Mouse (Mus musculus) thymus, postnatal 10 days (tissue): ENCODE results near the gene Gramd2.

Experiments used
- DNase-seq, 2 experiments: peaks; one replicate each; pipeline ENCODE4 v3.0.0; 2021; ENCODE audit warnings: low spot score in 2 of 2

The Gramd2 gene

DNA sequence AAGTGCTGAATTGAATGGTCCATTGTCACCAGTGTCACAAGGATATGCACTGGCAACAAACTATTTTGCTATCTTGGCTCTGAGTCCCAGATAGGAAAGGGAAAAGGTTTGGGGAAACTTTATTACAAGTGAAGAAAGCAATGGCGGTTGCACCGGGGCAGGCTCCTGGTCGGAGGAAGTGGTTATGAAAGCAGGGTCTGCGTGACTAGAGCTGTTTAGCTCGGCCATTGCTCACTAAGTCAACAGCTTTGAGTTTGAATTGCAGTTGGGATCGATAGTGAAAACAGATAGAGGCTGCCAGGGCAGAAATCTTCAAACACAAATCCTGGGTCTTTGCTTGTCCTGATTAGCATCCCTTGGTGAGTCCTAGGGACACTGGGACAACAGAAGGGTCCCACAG lies 12.0 kb upstream of the Gramd2 start:
- no peak for DNase-seq

DNA sequence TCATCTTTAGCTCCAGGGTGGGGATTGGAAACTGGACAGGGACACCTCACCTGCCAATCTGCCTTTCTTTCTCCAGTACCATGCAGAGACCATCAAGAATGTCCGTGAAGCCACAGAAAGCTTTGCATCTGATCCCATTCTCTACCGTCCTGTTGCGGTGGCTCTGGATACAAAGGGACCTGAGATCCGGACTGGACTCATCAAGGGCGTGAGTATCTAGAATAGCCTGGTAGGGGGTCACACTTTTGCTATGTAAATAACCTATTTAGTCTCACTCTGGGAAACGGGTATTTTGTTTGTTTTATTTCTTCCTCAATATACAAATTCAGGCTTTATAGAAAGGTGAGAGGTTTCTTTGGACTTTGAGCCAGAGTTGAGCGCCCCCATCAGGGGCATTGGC lies 11.5 kb upstream of the Gramd2 start:
- no peak for DNase-seq

DNA sequence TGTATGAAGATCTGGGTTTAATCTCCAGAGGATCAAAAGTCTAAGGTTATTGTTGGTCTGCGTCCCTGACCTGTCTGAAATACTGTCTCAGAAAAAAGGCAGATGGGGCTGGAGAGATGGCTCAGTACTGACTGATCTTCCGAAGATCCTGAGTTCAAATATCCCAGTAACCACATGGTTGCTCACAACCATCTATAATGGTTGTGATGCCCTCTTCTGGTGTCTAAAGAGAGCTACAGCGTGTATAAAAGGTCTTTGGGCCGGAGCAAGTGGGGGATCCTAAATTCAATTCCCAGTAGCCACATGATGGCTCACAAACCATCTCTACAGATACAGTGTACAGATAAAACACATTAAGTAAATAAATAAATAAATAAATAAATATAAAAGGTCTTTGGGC lies 10.8 kb upstream of the Gramd2 start:
- no peak for DNase-seq

GRCm38 (mm10) chr9:59672195-59672894 lies 7.6 kb upstream of the Gramd2 start:
- no peak for DNase-seq

GRCm38 (mm10) chr9:59673427-59673826 lies 6.5 kb upstream of the Gramd2 start:
- DNase-seq: no peak

DNA sequence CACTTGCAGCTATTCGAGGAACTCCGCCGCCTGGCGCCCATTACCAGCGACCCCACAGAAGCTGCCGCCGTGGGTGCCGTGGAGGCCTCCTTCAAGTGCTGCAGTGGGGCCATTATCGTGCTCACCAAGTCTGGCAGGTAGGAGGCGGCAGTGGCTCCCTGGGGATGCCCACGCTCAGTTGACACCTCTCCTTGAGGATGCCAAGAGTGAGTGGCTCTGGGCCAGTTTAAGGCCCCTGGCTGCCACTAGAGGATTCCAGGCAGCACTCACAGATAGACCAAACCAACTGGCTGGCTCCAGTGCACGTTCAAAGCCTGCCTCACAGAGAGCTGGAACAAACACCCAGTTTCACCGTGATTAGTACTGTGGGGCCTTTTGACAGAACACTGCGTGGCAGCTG lies 4.3 kb upstream of the Gramd2 start:
- no peak for DNase-seq

DNA sequence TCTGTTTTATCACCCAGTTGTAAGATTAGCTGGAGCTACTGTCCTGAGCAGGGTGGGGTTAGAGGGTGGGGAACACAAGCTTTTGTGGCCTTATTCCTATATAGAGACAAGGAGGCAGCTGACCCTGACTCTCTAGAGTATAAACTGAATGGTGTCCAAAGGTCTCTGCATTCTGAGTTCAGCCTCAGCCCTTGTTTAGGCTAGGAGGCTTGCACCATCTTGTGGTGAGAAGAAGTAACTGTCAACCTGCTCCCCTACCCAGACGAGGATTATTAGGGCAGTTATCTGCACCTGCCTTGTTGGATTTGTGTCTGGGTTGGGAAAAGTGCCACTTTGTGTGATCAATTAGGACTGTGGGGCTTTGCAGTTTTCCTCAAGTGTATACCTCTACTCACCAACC lies 1.6 kb upstream of the Gramd2 start:
- no peak for DNase-seq

GRCm38 (mm10) chr9:59680534-59680875 lies 561 bp downstream of the Gramd2 start:
- no peak for DNase-seq

DNA sequence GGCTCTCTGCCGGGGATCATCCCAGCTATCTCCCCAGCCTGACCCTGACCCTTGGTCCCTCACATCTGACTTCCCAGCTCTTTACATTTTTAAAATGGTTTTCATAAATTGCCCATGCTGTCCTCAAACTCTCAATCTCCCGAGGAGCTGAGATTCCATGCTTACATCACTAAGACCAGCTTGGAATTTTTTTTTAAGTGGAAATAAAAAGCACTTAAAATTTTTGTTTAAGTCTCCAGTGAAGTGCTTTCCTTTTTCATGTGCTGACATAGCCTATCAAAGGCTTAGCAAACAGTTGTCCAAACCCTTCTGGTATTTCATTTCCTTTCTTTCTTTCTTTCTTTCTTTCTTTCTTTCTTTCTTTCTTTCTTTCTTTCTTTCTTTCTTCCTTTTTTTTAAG lies 4.1 kb downstream of the Gramd2 start:
- no peak for DNase-seq

GRCm38 (mm10) chr9:59687416-59688046 lies 7.6 kb downstream of the Gramd2 start:
- no peak for DNase-seq

- DNase-seq: no peak
These were observed 11.7 kb downstream of the Gramd2 start for GRCm38 (mm10) chr9:59691635-59692094.

GRCm38 (mm10) chr9:59692145-59692544 lies 12.2 kb downstream of the Gramd2 start:
- DNase-seq: no peak

GRCm38 (mm10) chr9:59694571-59695450 lies 14.9 kb downstream of the Gramd2 start:
- no peak for DNase-seq

DNA sequence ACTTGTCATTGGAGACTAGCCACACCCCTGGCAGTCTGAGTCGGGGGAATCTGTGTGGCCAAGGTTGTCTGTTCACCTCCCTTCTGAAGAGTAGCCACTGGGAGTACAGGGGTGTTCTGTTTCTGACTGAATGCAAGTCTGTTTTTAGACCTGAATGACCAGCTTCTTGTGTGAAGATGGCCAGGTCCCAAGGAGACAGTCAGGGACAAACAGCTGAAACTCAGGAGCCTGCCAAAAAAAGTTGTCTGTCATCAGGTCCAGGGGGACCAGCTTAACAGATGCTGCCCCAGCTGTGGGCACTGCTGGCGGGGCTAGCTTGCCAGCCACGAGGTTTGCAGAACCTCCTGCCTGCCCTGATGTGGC lies 15.5 kb downstream of the Gramd2 start:
- DNase-seq: no peak

GRCm38 (mm10) chr9:59696381-59696780 lies 16.4 kb downstream of the Gramd2 start:
- DNase-seq: no peak

DNA sequence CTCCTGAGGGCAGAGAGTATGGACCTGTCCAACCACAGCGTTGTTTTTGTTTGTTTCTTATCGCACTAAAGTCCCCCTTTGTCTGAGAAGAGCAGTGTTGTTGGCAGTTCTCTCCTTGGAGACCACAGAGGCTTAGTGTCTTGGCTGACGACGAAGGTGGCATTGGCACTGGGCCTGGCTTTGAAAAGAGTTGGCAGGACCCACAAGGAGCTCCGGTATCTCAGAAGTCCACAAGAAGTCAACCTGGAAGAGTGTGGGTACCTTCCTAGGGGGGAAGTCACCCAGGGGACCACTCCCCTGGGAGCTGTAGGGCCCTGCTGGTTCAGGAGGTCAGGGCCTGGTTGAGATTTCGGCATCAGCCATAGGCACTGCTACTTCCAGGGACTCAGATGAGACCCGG lies 21.1 kb downstream of the Gramd2 start:
- DNase-seq: no peak

- DNase-seq: no peak
These were observed 23.2 kb downstream of the Gramd2 start for GRCm38 (mm10) chr9:59703099-59703498.

DNA sequence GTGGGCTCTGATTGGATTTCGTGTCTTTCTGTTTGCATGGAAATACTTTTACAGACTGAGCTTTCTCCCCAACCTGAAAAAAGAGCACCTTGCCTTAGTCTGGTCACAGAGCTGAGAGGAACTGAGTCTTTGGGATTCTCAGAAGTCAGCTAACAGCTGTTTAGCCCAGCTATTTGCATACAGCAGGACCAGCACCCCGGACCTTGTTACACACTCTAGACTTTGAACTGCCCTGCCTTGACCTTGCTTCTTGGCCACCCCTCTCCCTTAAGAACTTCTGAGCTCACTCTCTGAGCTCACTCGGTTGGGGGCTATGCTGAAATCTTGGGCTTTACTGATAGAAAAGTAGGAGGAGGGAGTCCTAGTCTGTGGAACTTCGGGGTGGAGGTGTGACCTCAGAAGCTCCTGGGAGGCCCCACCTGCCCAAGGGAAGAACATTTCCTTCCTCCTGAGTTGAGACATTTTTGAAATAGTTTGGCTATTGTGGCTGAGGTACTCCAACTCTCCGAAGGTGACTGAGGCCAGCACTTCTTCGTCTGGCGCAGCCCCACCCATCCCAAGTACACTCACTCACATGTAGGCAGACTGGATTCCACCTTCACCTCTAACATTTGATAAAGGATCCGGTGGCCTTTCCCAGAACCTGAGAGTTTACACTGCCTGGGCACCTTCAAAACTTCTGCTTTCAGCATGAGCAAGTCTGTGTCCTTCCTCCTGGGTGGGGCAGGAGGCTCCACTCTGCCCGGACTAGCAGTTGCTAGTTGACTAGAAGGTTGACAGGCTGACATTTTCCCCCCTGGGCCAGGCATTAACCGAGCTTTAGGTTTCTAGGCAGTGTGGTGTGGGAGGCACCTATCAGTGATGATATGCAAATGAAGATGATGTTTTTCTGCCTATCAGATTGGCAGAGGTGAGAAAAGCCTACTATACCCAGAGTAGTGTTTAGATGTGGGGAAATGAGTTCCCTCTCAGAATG lies 27.2 kb downstream of the Gramd2 start:
- peak in 1 of 2 experiments; percentile 13 for DNase-seq

GRCm38 (mm10) chr9:59709225-59709624 lies 29.3 kb downstream of the Gramd2 start:
- DNase-seq: no peak

DNA sequence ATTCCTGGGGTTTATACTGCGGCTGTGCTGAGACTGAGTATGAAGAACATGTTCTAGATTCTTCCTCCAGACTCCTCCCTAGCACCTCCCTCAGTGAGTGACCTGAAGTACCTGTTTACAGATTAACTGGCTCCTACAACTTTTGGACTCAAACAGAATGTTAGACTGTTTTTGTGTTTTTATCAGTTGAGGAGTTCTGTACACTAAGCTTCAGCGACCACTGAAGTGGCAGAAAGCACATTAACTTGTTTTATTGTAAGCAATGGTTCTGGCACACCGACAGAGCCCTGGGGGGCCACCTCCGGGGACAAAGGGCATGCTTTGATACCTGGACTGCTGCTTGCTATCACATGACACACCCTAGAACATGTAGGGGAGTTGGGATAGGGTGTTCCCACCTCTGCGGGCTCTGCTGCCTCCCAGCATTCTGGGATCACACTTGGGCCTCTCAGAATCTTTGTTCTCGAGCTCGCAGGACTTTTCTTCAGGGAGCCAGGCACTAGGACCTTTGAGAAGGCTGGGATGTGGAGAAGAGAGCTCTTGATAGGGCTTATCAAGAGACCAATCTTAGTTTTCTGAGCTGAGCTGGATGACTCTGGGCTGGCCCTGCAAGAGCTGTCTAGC lies 36.4 kb downstream of the Gramd2 start:
- DNase-seq: no peak

- no peak for DNase-seq
These were observed 38.3 kb downstream of the Gramd2 start for GRCm38 (mm10) chr9:59718237-59718636.
